Mouse (Mus musculus): Measurements from ENCODE around the gene Zfp213. TPM values are rescaled to one million over a fixed set of nuclear protein-coding genes. Genes with fewer than 3 reads are reported as not detected.
A peak's percentile ranks its signal among the peaks of the same experiment; 100 is the strongest.

The Zfp213 gene
- polyA plus RNA-seq, 1 experiment from 2014 or later = 23.0 TPM

GRCm38 (mm10) chr17:23564368-23564715 is 304 bp upstream of the Zfp213 start:
- H3K4me1 ChIP-seq = peaks cover 6% of the 10 kb centered on the region
- peaks cover 20% of the 10 kb centered on the region for H3K36me3 ChIP-seq
- no peak for DNase-seq (ENCODE audit: low spot score)
- no peaks in the 10 kb centered on the region for H3K27me3 ChIP-seq (ENCODE audit: insufficient read depth, poor library complexity, severe bottlenecking)
- H3K27ac ChIP-seq = peak overlapping the region; percentile 97
- peak overlapping the region; percentile 87 for H3K4me3 ChIP-seq
- no peaks in the 10 kb centered on the region for H3K9me3 ChIP-seq
- under 1% methylated on average over 8 of the region's 8 CpGs for WGBS

DNA sequence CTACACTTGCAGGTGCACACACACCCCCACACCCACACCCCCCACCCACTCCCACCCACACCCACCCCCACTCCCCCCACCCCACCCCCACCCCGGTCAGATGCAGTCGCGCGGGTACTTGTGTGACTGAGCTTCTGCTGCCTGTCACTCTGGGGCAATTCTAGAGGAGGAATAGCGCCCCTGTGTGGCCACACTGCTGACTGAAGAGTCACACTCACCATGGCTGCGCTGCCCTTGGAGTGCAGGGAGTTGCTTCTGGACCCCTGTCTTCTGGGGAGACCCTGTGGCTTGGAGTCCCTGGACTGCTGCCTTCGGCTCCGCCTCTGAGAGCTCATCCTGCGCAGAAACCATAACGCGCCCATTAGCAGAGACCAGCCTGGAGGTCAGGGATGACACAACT is 4.3 kb downstream of the Zfp213 start:
- Histone ChIP-seq H3K27ac (no peak overlapping the region), H3K27me3 (ENCODE audit: insufficient read depth, poor library complexity, severe bottlenecking) (no peaks in the 10 kb centered on the region), H3K36me3 (peaks cover 65% of the 10 kb centered on the region), H3K4me1 (peaks cover 2% of the 10 kb centered on the region), H3K9me3 (no peaks in the 10 kb centered on the region), H3K4me3 (no peak overlapping the region)
- no peak for DNase-seq (ENCODE audit: low spot score)
- WGBS = 60% methylated on average over 11 of the region's 11 CpGs

GRCm38 (mm10) chr17:23555243-23555916 is 8.7 kb downstream of the Zfp213 start:
- DNase-seq (ENCODE audit: low spot score) = no peak
- Histone ChIP-seq H3K4me1 (peaks cover 12% of the 10 kb centered on the region), H3K4me3 (no peak overlapping the region), H3K27me3 (ENCODE audit: insufficient read depth, poor library complexity, severe bottlenecking) (no peaks in the 10 kb centered on the region), H3K36me3 (peaks cover 60% of the 10 kb centered on the region), H3K27ac (0 out of 2 replicates have a peak overlapping the region, but pooled peaks have one; percentile 12), H3K9me3 (no peaks in the 10 kb centered on the region)
- 72% methylated on average over 7 of the region's 7 CpGs for WGBS

- H3K36me3 ChIP-seq = peaks cover 49% of the 10 kb centered on the region
- H3K27ac ChIP-seq = no peak overlapping the region
- no peaks in the 10 kb centered on the region for H3K9me3 ChIP-seq
- no peak for DNase-seq (ENCODE audit: low spot score)
- no peaks in the 10 kb centered on the region for H3K27me3 ChIP-seq (ENCODE audit: insufficient read depth, poor library complexity, severe bottlenecking)
- peaks cover 12% of the 10 kb centered on the region for H3K4me1 ChIP-seq
- H3K4me3 ChIP-seq = no peak overlapping the region
These were observed 9.7 kb downstream of the Zfp213 start for GRCm38 (mm10) chr17:23554321-23554720.

DNA sequence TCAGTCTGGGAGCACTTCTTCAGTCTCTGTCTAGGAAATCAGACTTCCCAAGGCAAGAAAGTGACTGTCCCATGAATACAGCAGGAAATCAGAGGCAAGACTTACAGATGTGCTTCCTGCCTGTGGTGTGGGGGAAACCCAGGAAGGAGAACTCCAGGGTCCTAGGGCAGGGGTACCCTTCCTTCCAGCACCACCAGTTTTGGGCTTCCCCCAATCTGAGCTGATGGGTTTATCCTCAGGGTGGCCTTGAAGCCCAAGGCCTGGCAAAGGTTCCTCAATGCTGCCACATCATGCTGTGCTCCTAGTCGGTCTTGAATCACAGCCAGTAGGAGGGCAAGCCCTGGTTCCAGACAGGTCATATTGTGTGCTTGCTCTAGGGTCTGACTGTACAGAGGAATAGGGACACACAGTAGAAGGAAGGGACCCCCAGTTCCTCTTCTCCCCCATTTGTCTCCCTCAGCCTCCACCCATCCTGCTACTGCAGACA is 10.4 kb downstream of the Zfp213 start:
- no peak overlapping the region for H3K4me3 ChIP-seq
- H3K27me3 ChIP-seq (ENCODE audit: insufficient read depth, poor library complexity, severe bottlenecking) = no peaks in the 10 kb centered on the region
- H3K4me1 ChIP-seq = peaks cover 12% of the 10 kb centered on the region
- peaks cover 43% of the 10 kb centered on the region for H3K36me3 ChIP-seq
- WGBS = 68% methylated on average over 1 of the region's 1 CpGs
- no peak for DNase-seq (ENCODE audit: low spot score)
- H3K9me3 ChIP-seq = no peaks in the 10 kb centered on the region
- H3K27ac ChIP-seq = no peak overlapping the region

DNA sequence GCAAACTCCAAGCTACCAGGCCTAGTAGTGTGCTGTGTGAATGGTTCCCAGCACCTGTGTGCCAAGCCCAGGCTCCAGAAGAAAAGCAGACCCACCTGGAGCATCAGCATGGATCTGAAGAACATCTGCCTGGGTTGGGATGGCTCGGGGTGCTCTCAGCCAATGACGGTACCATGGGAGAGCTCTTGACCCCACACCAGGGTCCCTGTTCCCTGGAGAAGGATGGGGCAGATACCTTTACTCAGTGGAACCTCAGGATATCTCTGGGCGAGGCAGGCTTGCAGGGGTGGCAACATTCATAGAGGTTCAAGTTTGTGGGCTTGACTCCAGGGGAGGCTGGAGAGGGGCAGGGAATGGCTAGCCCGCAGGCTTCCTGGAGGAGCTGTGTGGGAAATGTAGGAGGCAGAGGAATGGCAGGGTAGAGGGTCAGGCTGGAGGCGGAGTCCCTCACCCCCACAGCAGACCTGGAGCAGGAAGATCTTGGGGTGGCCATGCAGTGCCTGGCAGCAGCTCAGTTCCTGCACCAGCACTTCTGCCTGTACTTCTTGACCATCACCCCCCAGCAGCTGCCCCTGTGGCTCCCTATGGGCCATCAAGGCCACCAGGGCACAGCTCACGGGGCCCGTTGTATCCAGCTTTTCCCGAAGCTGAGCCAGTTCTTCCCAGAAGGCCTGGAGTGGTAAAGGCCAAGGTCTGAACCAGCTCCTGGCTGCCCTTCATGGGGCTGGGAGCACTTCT is 11.0 kb downstream of the Zfp213 start:
- no peak for DNase-seq (ENCODE audit: low spot score)
- Histone ChIP-seq H3K27ac (no peak overlapping the region), H3K4me3 (no peak overlapping the region), H3K9me3 (no peaks in the 10 kb centered on the region), H3K4me1 (peaks cover 12% of the 10 kb centered on the region), H3K27me3 (ENCODE audit: insufficient read depth, poor library complexity, severe bottlenecking) (no peaks in the 10 kb centered on the region), H3K36me3 (peaks cover 37% of the 10 kb centered on the region)
- 79% methylated on average over 8 of the region's 8 CpGs for WGBS

- peaks cover 12% of the 10 kb centered on the region for H3K4me1 ChIP-seq
- H3K27ac ChIP-seq = no peak overlapping the region
- no peaks in the 10 kb centered on the region for H3K9me3 ChIP-seq
- no peak for DNase-seq (ENCODE audit: low spot score)
- 0 out of 2 replicates have a peak overlapping the region, but pooled peaks have one; percentile 8 for H3K4me3 ChIP-seq
- 65% methylated on average over 5 of the region's 5 CpGs for WGBS
- peaks cover 26% of the 10 kb centered on the region for H3K36me3 ChIP-seq
- no peaks in the 10 kb centered on the region for H3K27me3 ChIP-seq (ENCODE audit: insufficient read depth, poor library complexity, severe bottlenecking)
These were observed 12.1 kb downstream of the Zfp213 start for GRCm38 (mm10) chr17:23551963-23552362.

DNA sequence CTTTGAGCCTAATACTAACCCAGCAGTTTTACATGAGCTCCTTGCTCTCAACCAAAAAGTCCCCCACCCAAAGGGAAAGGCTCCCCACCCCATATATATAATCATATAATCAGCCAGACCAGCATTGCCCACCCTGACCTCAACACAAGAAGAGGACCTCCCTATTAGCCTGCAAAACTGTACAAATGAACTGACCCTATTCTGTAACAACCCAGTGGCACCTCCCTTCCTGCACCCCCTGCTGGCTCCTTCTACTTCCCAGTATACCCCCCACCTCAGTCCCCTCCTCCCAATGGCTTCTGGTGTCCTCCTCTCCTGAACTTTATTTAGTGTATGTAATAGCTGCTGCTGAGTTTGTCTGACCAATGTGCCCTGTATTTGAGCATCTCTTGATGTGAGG is 12.6 kb downstream of the Zfp213 start:
- Histone ChIP-seq H3K27me3 (ENCODE audit: insufficient read depth, poor library complexity, severe bottlenecking) (no peaks in the 10 kb centered on the region), H3K4me3 (peak overlapping the region; percentile 72), H3K36me3 (peaks cover 20% of the 10 kb centered on the region), H3K4me1 (peaks cover 12% of the 10 kb centered on the region), H3K9me3 (no peaks in the 10 kb centered on the region), H3K27ac (peak overlapping the region; percentile 77; the same call in 1 of the 2 replicates)
- DNase-seq (ENCODE audit: low spot score) = no peak

- no peaks in the 10 kb centered on the region for H3K9me3 ChIP-seq
- peak overlapping the region; percentile 72 for H3K4me3 ChIP-seq
- H3K27ac ChIP-seq = peak overlapping the region; percentile 77
- peaks cover 14% of the 10 kb centered on the region for H3K36me3 ChIP-seq
- peaks cover 12% of the 10 kb centered on the region for H3K4me1 ChIP-seq
- no peaks in the 10 kb centered on the region for H3K27me3 ChIP-seq (ENCODE audit: insufficient read depth, poor library complexity, severe bottlenecking)
- WGBS = under 1% methylated on average over 15 of the region's 15 CpGs
- peak; percentile 89 for DNase-seq (ENCODE audit: low spot score)
These were observed 13.2 kb downstream of the Zfp213 start for GRCm38 (mm10) chr17:23550856-23551255.

- Histone ChIP-seq H3K27ac (peak overlapping the region; percentile 77), H3K4me1 (peaks cover 12% of the 10 kb centered on the region), H3K4me3 (peak overlapping the region; percentile 72), H3K9me3 (no peaks in the 10 kb centered on the region), H3K36me3 (peaks cover 10% of the 10 kb centered on the region), H3K27me3 (ENCODE audit: insufficient read depth, poor library complexity, severe bottlenecking) (no peaks in the 10 kb centered on the region)
- WGBS = under 1% methylated on average over 22 of the region's 22 CpGs
- DNase-seq (ENCODE audit: low spot score) = peak; percentile 94
These were observed 13.7 kb downstream of the Zfp213 start for GRCm38 (mm10) chr17:23550188-23550791.

DNA sequence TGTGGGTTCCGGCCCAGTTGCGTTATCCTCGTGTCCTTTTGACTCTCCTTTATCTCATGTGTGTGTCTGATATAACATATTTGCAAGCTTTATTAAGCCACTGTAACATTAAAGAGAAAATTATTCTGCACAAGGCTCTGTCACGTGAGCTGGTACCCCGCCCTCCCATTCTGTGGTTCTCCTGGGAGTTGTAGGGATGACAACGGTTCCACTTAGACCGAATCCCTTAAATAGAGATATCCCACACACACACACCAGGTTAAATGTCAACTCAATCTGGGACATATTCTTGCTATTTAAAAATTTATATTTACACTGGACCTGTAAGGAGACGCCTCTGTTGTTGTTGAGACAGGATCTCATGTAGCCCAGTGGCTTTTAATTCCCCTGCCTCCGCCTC is 14.6 kb downstream of the Zfp213 start:
- no peak overlapping the region for H3K27ac ChIP-seq
- H3K27me3 ChIP-seq (ENCODE audit: insufficient read depth, poor library complexity, severe bottlenecking) = no peaks in the 10 kb centered on the region
- 4% methylated on average over 9 of the region's 9 CpGs for WGBS
- H3K36me3 ChIP-seq = peaks cover 2% of the 10 kb centered on the region; the same call in 1 of the 2 replicates
- H3K9me3 ChIP-seq = no peaks in the 10 kb centered on the region
- peak; percentile 71 for DNase-seq (ENCODE audit: low spot score)
- H3K4me1 ChIP-seq = peaks cover 12% of the 10 kb centered on the region
- H3K4me3 ChIP-seq = peak overlapping the region; percentile 72

GRCm38 (mm10) chr17:23548615-23549014 is 15.4 kb downstream of the Zfp213 start:
- WGBS = under 1% methylated on average over 15 of the region's 15 CpGs
- Histone ChIP-seq H3K27me3 (ENCODE audit: insufficient read depth, poor library complexity, severe bottlenecking) (no peaks in the 10 kb centered on the region), H3K27ac (no peak overlapping the region), H3K4me3 (peak overlapping the region; percentile 72), H3K9me3 (no peaks in the 10 kb centered on the region), H3K36me3 (no peaks in the 10 kb centered on the region), H3K4me1 (peaks cover 14% of the 10 kb centered on the region)
- peak; percentile 92 for DNase-seq (ENCODE audit: low spot score)
